ENCODE assay signal across 5 mouse cellular contexts in genomic region chr4:34581489-34581888, GRCm38 (mm10). TPM values are rescaled to one million over a fixed set of nuclear protein-coding genes. Genes with fewer than 3 reads are reported as not detected.
DNase-seq lines count a peak whose midpoint lies in the region; ATAC-seq lines count a peak whose summit lies in the region.
"Not testable (repeated sequence)": the region's sequence is repeated elsewhere in the genome, so short reads cannot be mapped to it uniquely, and the experiment has no call there.

No protein-coding gene starts in this region.

- H3K27me3 ChIP-seq in heart, embryonic 15.5 days; megakaryocyte, embryonic 14.5 days (replicated peaks): not testable (repeated sequence)

- H3K36me3 ChIP-seq in heart, embryonic 15.5 days, result peaks cover 66% of the 10 kb centered on the region
- peaks cover 94% of the 10 kb centered on the region for H3K36me3 ChIP-seq in megakaryocyte, embryonic 14.5 days (replicated peaks; ENCODE audit: low read length)

- peaks cover 15% of the 10 kb centered on the region for H3K4me1 ChIP-seq in heart, embryonic 15.5 days (replicated peaks)
- H3K4me1 ChIP-seq in megakaryocyte, embryonic 14.5 days, result peaks cover 76% of the 10 kb centered on the region

- ATAC-seq in CD4-positive, CD25-positive, alpha-beta regulatory T cell, adult 4 months, result peak; percentile 56
- peak; percentile 60 for ATAC-seq in activated CD4-positive, CD25-positive, alpha-beta regulatory T cell, adult 4 months
- not testable (repeated sequence) for ATAC-seq in heart, embryonic 15.5 days (replicated peaks; ENCODE audit: insufficient number of reproducible peaks, insufficient read depth, low FRiP score, low read depth)

- H3K9me3 ChIP-seq in heart, embryonic 15.5 days (replicated peaks); megakaryocyte, embryonic 14.5 days: not testable (repeated sequence)

- H3K9ac ChIP-seq in heart, embryonic 15.5 days, result not testable (repeated sequence)

- 76% methylated on average over 1 of the region's 1 CpGs for WGBS in heart, embryonic 15.5 days

- DNase-seq in A20 (ENCODE audit: low read depth, low spot score), result peak; percentile 42

- H3K4me2 ChIP-seq in heart, embryonic 15.5 days, result not testable (repeated sequence)

- not testable (repeated sequence) for H3K4me3 ChIP-seq in heart, embryonic 15.5 days
- peak overlapping the region; percentile 62 for H3K4me3 ChIP-seq in megakaryocyte, embryonic 14.5 days (replicated peaks)

- 0 out of 2 replicates have a peak overlapping the region, but pooled peaks have one; percentile 34 for H3K27ac ChIP-seq in heart, embryonic 15.5 days

RNA-seq across cellular contexts. Expression of gene Akirin2, which starts 30.8 kb away (rescaled TPM):
- polyA plus RNA-seq in CD4-positive, CD25-positive, alpha-beta regulatory T cell, adult 4 months (2017; shearing (Covaris generic)), result 10 to 100 TPM in 1 of 2 experiments, 1 to 10 TPM in 1; 8.7 to 14.6 TPM
- 10 to 100 TPM in 1 of 2 experiments, 1 to 10 TPM in 1; 8.5 to 10.4 TPM for polyA plus RNA-seq in activated CD4-positive, CD25-positive, alpha-beta regulatory T cell, adult 4 months (2017; shearing (Covaris generic))
- 41.4 and 44.8 TPM in 2 replicates for polyA plus RNA-seq in heart, embryonic 15.5 days (2015; fragmentation: Nextera tagmentation; extraction: Ambion mirVana)
- 69.1 and 145 TPM in 2 replicates for polyA plus RNA-seq in megakaryocyte, embryonic 14.5 days (2012; ENCODE audit: insufficient read depth, low replicate concordance)

RNA-seq across cellular contexts. Expression of gene Orc3, which starts 33.3 kb away (rescaled TPM):
- 100 to 1,000 TPM; 101 to 113 TPM for polyA plus RNA-seq in CD4-positive, CD25-positive, alpha-beta regulatory T cell, adult 4 months (2017; shearing (Covaris generic))
- polyA plus RNA-seq in activated CD4-positive, CD25-positive, alpha-beta regulatory T cell, adult 4 months (2017; shearing (Covaris generic)), result 100 to 1,000 TPM in 1 of 2 experiments, 10 to 100 TPM in 1; 95.7 to 107 TPM
- 58.0 and 63.8 TPM in 2 replicates for polyA plus RNA-seq in heart, embryonic 15.5 days (2015; fragmentation: Nextera tagmentation; extraction: Ambion mirVana)
- 1.9 TPM in 1 of 2 replicates, not detected in the other for polyA plus RNA-seq in megakaryocyte, embryonic 14.5 days (2012; ENCODE audit: insufficient read depth, low replicate concordance)

RNA-seq across cellular contexts. Expression of gene Rars2, which starts 33.3 kb away (rescaled TPM):
- 10 to 100 TPM; 45.6 to 59.2 TPM for polyA plus RNA-seq in CD4-positive, CD25-positive, alpha-beta regulatory T cell, adult 4 months (2017; shearing (Covaris generic))
- polyA plus RNA-seq in activated CD4-positive, CD25-positive, alpha-beta regulatory T cell, adult 4 months (2017; shearing (Covaris generic)), result 10 to 100 TPM; 41.4 to 45.1 TPM
- 45.4 and 49.0 TPM in 2 replicates for polyA plus RNA-seq in heart, embryonic 15.5 days (2015; fragmentation: Nextera tagmentation; extraction: Ambion mirVana)
- polyA plus RNA-seq in megakaryocyte, embryonic 14.5 days (2012; ENCODE audit: insufficient read depth, low replicate concordance), result 2.0 and 17.6 TPM in 2 replicates

Comparison
In these comparisons a context has a peak if more than half of its experiments do, and no peak if none do; other contexts are left out.
1. RNA of gene Orc3, which starts 33.3 kb away (polyA plus RNA-seq): 101 to 113 TPM in CD4-positive, CD25-positive, alpha-beta regulatory T cell, adult 4 months, 95.7 to 107 TPM in activated CD4-positive, CD25-positive, alpha-beta regulatory T cell, adult 4 months and 58.0 to 63.8 TPM in heart, embryonic 15.5 days; 1.9 TPM in megakaryocyte, embryonic 14.5 days; every median in the first group is over 10 times any median in the second.